Mouse (Mus musculus) lung, postnatal 10 days (tissue): ENCODE data around the gene 4930469K13Rik.

ENCODE experiments used
- DNase-seq: peaks from one replicate; pipeline ENCODE4 v3.0.0; 2021

Gene 4930469K13Rik

GRCm38 (mm10) chr11:34077870-34078269, 20.5 kb downstream of the 4930469K13Rik start:
- DNase-seq, result no peak

GRCm38 (mm10) chr11:34073776-34074175, 24.6 kb downstream of the 4930469K13Rik start:
- peak; percentile 74 for DNase-seq

GRCm38 (mm10) chr11:34072309-34072708, 26.0 kb downstream of the 4930469K13Rik start:
- DNase-seq, result peak; percentile 21

GRCm38 (mm10) chr11:34070596-34070995, 27.8 kb downstream of the 4930469K13Rik start:
- peak; percentile 13 for DNase-seq

- no peak for DNase-seq
Observed at GRCm38 (mm10) chr11:34063702-34064485, 34.5 kb downstream of the 4930469K13Rik start.

- DNase-seq, result no peak
Observed at GRCm38 (mm10) chr11:34063257-34063656, 35.1 kb downstream of the 4930469K13Rik start.

- DNase-seq, result no peak
Observed at GRCm38 (mm10) chr11:34061740-34062139, 36.6 kb downstream of the 4930469K13Rik start.

- no peak for DNase-seq
Observed at GRCm38 (mm10) chr11:34058960-34059359, 39.4 kb downstream of the 4930469K13Rik start.

- no peak for DNase-seq
Observed at GRCm38 (mm10) chr11:34058332-34058731, 40.0 kb downstream of the 4930469K13Rik start.

GRCm38 (mm10) chr11:34056715-34057114, 41.6 kb downstream of the 4930469K13Rik start:
- no peak for DNase-seq

- DNase-seq, result no peak
Observed at GRCm38 (mm10) chr11:34054031-34054727, 44.2 kb downstream of the 4930469K13Rik start.

GRCm38 (mm10) chr11:34053031-34053818, 45.1 kb downstream of the 4930469K13Rik start:
- no peak for DNase-seq

- DNase-seq, result no peak
Observed at GRCm38 (mm10) chr11:34050643-34051042, 47.7 kb downstream of the 4930469K13Rik start.

- no peak for DNase-seq
Observed at GRCm38 (mm10) chr11:34050063-34050462, 48.3 kb downstream of the 4930469K13Rik start.

GRCm38 (mm10) chr11:34049125-34049379, 49.3 kb downstream of the 4930469K13Rik start:
- DNase-seq, result no peak

- no peak for DNase-seq
Observed at GRCm38 (mm10) chr11:34048375-34049124, 49.8 kb downstream of the 4930469K13Rik start.

- no peak for DNase-seq
Observed at GRCm38 (mm10) chr11:34047542-34047937, 50.8 kb downstream of the 4930469K13Rik start.

- DNase-seq, result no peak
Observed at GRCm38 (mm10) chr11:34046767-34047541, 51.4 kb downstream of the 4930469K13Rik start, which contains the start of gene Lcp2. TSS of gene Lcp2 (plus strand) at chr11:34046920.

GRCm38 (mm10) chr11:34042808-34043207, 55.5 kb downstream of the 4930469K13Rik start:
- no peak for DNase-seq

GRCm38 (mm10) chr11:34040061-34040460, 58.3 kb downstream of the 4930469K13Rik start:
- DNase-seq, result no peak

- DNase-seq, result no peak
Observed at GRCm38 (mm10) chr11:34035909-34036658, 62.3 kb downstream of the 4930469K13Rik start.
